Mouse (Mus musculus) neutrophil, adult 5-6 weeks (primary cell): ENCODE measurements around the gene Selenoh. TPM values are rescaled to one million over a fixed set of nuclear protein-coding genes. Genes with fewer than 3 reads are reported as not detected.

ENCODE experiments used
- ATAC-seq: fragments of 151-379, 151-347 bp; 2 replicates; pipeline ENCODE4 v1.8.0; 2017; ENCODE audit warnings: mild to moderate bottlenecking, moderate TSS enrichment; ENCODE audit not compliant: insufficient number of reproducible peaks, poor library complexity, low FRiP score, severe bottlenecking; ENCODE audit errors: extremely low read depth
- total RNA-seq: library from RNA; stranded (forward); fragments of 200-1000 nt; gene quantifications from 2 replicates; pipeline ENCODE4 v1.2.3, GENCODE M21; 2017

The Selenoh gene
- total RNA-seq, 1 experiment from 2014 or later = 24.8 TPM

GRCm38 (mm10) chr2:84635611-84636010 lies 35.0 kb downstream of the Selenoh start:
- ATAC-seq = no peak

DNA sequence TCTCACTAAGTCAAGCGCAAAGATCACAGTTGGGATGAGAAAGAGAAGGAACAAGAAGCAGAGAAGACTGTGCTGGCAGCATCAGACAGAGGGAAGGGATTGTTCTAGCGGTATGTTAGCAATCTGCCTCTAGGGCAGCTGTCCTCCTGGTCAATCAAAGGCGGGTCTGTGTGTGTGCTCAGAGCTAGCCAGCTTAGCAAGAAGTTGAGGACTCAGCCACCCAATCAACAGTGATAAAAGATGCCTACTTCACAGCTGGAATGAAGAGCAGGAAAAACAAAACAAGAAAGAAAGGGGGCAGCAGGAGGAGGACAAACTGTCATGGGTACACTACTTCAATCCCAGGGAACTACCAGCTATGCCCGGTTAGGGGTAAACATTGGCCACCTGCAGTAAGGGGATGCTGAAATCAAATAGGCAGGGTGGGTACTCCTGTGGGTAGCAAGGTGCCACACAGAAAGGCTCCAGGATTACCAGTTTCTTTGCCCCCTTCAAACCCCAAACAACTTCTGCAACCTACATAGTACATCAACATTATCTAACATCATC lies 35.6 kb downstream of the Selenoh start:
- no peak for ATAC-seq

DNA sequence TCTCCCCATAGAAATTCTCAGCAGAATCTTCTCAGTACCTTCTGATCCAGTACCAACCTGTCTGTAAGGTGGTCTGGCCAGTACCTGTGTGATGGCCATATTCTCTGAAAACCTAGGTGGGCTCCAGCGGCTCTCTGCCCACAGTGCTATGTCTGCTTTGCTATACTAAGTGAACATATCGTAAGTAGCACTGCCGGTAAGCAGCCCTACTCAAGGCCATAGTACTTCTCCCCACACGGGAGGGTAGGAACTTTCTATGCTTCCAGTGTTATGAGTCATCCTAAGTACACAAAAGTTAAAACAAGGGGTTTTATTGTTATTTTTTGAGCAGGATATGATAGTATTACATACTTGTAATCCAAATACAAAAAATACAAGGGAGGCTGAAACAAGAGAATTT lies 36.6 kb downstream of the Selenoh start:
- ATAC-seq = no peak

- no peak for ATAC-seq
Measured at GRCm38 (mm10) chr2:84632999-84633398, 37.6 kb downstream of the Selenoh start.

- ATAC-seq = no peak
Measured at GRCm38 (mm10) chr2:84632001-84632400, 38.6 kb downstream of the Selenoh start.

DNA sequence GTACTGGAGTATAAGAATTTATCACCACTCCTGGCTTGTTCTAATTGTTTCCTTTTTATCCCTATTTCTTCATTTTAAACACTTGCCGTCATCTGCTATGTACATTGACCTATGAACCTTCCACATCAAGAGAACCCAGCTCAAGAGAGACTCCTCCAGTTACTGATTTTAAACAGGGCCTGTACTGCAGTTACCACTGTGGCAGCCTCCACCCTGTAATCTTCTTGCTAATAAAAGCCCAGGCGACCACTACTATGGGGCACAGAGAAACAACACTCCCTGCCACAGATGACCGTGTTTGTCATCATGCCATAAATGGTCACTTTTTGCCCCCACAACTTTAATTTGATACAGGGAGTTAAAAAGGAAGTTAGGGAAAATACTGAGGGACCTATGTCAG lies 43.5 kb downstream of the Selenoh start:
- ATAC-seq = no peak

DNA sequence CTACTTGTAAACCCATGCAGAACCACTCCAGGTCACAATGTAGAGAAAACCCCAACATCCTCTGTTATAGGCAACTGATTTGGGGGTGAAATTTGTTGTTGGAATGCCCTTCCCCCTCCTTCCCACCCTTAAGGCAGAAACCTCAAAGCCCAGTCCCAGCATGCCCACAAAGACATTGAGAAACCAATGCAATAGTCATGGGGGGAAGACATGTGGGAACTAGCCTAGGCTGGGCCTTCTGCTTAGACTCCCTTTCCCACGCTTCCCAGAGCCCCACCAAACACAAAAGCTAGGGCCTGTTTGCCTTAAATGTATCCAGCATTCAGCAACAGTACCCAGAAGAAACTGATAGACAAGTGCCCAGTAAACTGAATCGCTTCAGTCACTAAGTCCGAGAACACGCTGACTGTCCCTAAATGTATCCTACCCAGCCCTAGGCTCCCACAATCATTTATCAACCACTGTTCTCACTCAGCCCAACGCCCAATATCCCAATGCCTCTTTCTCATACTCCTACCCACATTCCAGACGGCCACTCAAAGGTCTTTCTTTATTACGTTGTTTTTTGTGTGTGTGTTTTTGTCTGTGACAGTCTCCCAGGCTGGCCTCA lies 44.1 kb downstream of the Selenoh start:
- ATAC-seq = no peak

- no peak for ATAC-seq
Measured at GRCm38 (mm10) chr2:84624201-84624600, 46.4 kb downstream of the Selenoh start.

DNA sequence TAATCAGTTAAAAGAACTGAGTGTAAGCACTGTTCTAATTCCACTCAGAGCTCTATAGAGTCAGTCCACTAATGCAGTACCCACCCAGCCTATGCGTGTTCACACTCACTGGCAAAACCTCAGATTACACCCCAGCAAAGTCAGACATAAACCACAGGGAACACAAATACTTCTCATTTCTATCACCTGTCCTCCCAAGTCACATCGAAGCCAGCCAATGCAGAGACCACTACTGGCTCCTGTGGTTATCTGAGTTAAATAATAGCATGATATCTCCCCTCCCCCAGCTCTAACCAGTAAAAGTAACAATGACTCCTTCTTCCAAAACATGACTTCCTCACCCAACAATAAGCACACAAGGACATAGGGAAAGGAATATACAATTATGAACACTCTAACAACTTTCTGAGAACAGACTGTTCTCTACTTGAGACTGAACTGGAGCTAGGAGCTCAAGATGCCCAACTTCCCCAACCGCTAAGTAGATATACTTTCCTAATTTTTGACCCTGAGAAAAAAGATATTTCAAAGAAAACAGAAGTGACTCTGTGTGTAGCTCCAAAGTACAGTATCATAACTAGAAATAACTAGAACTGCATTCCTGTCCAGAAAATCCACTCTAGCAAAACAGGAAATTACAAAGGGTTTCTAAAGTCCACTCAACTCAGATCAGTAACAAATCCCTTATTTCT lies 47.0 kb downstream of the Selenoh start:
- ATAC-seq = no peak

GRCm38 (mm10) chr2:84622668-84623067 lies 47.9 kb downstream of the Selenoh start:
- no peak for ATAC-seq

GRCm38 (mm10) chr2:84619646-84620340 lies 50.8 kb downstream of the Selenoh start:
- ATAC-seq = no peak

Other genes with a start within 250 kb of the Selenoh start
- 36.7 and 37.8 TPM in 2 replicates for gene Calcrl, start 245.4 kb downstream of the Selenoh start, total RNA-seq
- 1.5 and 2.8 TPM in 2 replicates for gene Tfpi, start 194.0 kb downstream of the Selenoh start, total RNA-seq
- gene Ctnnd1, start 20.0 kb downstream of the Selenoh start, total RNA-seq = 2.1 and 4.2 TPM in 2 replicates
- gene Btbd18, start 11.7 kb downstream of the Selenoh start, total RNA-seq = not detected in 2 replicates
- gene Gm28635, start 7.3 kb upstream of the Selenoh start, total RNA-seq = 0.12 TPM in 1 of 2 replicates, not detected in the other
- gene Med19, start 7.6 kb upstream of the Selenoh start, total RNA-seq = 14.5 and 16.5 TPM in 2 replicates
- gene Tmx2, start 8.4 kb upstream of the Selenoh start, total RNA-seq = 18.4 and 20.1 TPM in 2 replicates
- 33.3 and 37.8 TPM in 2 replicates for gene Zdhhc5, start 44.4 kb upstream of the Selenoh start, total RNA-seq
- 41.6 and 50.2 TPM in 2 replicates for gene Clp1, start 56.6 kb upstream of the Selenoh start, total RNA-seq
- 0.23 and 0.25 TPM in 2 replicates for gene Ypel4, start 63.3 kb upstream of the Selenoh start, total RNA-seq
- not detected in 2 replicates for gene Gm19426, start 72.9 kb upstream of the Selenoh start, total RNA-seq
- gene Serping1, start 104.7 kb upstream of the Selenoh start, total RNA-seq = not detected in 2 replicates
- 95.3 and 99.8 TPM in 2 replicates for gene Ube2l6, start 128.1 kb upstream of the Selenoh start, total RNA-seq
- not detected in 2 replicates for gene Smtnl1, start 151.9 kb upstream of the Selenoh start, total RNA-seq
- gene Timm10, start 156.2 kb upstream of the Selenoh start, total RNA-seq = 10.0 and 10.3 TPM in 2 replicates
- 3.4 and 4.7 TPM in 2 replicates for gene Slc43a1, start 168.1 kb upstream of the Selenoh start, total RNA-seq
- gene Rtn4rl2, start 215.9 kb upstream of the Selenoh start, total RNA-seq = not detected in 2 replicates